Mouse (Mus musculus) limb, embryonic 12.5 days (tissue): Measurements from ENCODE around the gene Hyal3. TPM values are rescaled to one million over a fixed set of nuclear protein-coding genes. Genes with fewer than 3 reads are reported as not detected.

Source experiments
- ATAC-seq: fragments of 200-750 bp; cut with Nextera tagmentation; 2 replicates; pipeline ENCODE4 v1.8.0; 2017; ENCODE audit warnings: low read depth, moderate TSS enrichment; ENCODE audit not compliant: insufficient number of reproducible peaks, insufficient read depth, low FRiP score, low TSS enrichment
- H3K27ac ChIP-seq: fragments of 300-500 bp; sonication (generic); 2 replicates; pipeline ENCODE4 v1.5.1; 2016; ENCODE audit warnings: mild to moderate bottlenecking, moderate library complexity
- H3K27me3 ChIP-seq: fragments of 300-500 bp; sonication (generic); 2 replicates; pipeline ENCODE4 v1.6.1; 2016; ENCODE audit warnings: mild to moderate bottlenecking, moderate library complexity
- H3K36me3 ChIP-seq: fragments of 300-500 bp; sonication (generic); 2 replicates; pipeline ENCODE4 v1.6.1; 2016; ENCODE audit warnings: mild to moderate bottlenecking, moderate library complexity
- H3K4me1 ChIP-seq: fragments of 300-500 bp; sonication (generic); replicated peaks from 2 replicates; pipeline ENCODE4 v1.6.1; 2016
- H3K4me2 ChIP-seq: fragments of 300-500 bp; sonication (generic); 2 replicates; pipeline ENCODE4 v1.6.1; 2016; ENCODE audit warnings: mild to moderate bottlenecking, moderate library complexity
- H3K4me3 ChIP-seq: fragments of 300-500 bp; sonication (generic); replicated peaks from 2 replicates; pipeline ENCODE4 v1.5.1; 2016; ENCODE audit warnings: mild to moderate bottlenecking
- H3K9ac ChIP-seq: fragments of 300-500 bp; sonication (generic); replicated peaks from 2 replicates; pipeline ENCODE4 v1.6.1; 2016; ENCODE audit warnings: mild to moderate bottlenecking, moderate library complexity
- H3K9me3 ChIP-seq: fragments of 300-500 bp; sonication (generic); 2 replicates; pipeline ENCODE4 v1.6.1; 2016; ENCODE audit warnings: mild to moderate bottlenecking, moderate library complexity
- WGBS: fragments of 180-500 bp; shearing (Covaris S2); methylation state at CpG from one replicate; pipeline ENCODE4 v1.1.7; 2016; 5-methylcytosine and 5-hydroxymethylcytosine counted together
- polyA plus RNA-seq: library from polyadenylated mRNA; unstranded; fragments of >200 nt; fragmentation: Nextera tagmentation; extraction: Ambion mirVana; gene quantifications from 2 replicates; pipeline ENCODE4 v1.2.1, GENCODE M21; 2016

Hyal3 gene
- polyA plus RNA-seq, 1 experiment from 2014 or later, result 1.4 TPM

DNA sequence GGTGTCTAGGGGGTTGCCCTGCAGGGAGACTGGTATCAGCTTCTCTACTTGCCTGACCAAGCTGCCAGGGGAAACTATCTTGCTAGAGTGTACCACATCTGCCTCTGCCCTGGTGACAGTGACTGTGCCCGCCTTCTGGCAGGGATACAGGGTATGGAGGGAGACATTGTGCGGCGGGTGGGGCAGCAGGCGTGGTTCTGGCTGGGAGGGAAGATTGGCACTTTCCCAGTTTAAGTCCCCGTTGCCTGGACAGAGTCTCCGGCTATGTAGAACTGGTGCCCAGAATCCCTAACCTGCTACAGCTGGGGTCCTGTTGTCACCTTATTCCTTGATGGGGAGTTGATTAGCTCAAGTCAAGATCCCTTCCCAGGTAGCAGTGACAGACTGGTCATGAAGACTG is 51.9 kb downstream of the Hyal3 start:
- Histone ChIP-seq H3K27ac (peak overlapping the region; percentile 94), H3K9me3 (no peaks in the 10 kb centered on the region), H3K27me3 (no peaks in the 10 kb centered on the region), H3K36me3 (peaks cover 23% of the 10 kb centered on the region), H3K4me3 (peak overlapping the region; percentile 78), H3K9ac (peak overlapping the region; percentile 90), H3K4me1 (peaks cover 77% of the 10 kb centered on the region), H3K4me2 (peak overlapping the region; percentile 100)
- ATAC-seq, result no peak
- 75% methylated on average over 6 of the region's 6 CpGs for WGBS

DNA sequence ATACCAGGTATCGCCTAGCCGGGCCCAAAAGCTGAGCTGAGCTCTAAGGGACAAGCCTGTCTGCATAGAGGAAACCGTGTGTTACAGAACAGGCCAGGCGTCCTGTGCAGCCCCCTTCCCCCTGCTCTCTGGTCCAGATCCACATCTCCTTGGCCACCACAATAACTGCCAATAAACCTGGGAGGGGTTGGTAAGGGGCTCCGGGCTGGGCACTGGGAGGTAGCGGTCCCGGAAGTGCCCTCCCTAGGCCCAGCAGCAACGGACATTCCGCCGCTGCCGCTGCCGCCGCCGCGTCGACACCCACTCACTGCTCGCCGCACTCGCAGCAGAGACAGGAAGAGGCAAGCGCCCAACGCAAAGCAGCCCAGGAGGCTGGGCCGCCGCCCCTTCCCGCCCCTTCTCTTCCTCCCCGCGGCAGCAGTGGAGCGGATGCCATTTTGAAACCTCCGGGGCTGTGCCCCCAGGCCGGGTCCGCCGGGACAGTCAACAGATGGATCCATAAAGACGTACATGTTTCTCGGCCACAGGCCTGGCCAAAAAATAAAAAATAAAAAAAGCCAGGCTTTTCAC is 52.6 kb downstream of the Hyal3 start:
- peaks cover 16% of the 10 kb centered on the region for H3K36me3 ChIP-seq
- H3K27ac ChIP-seq, result peak overlapping the region; percentile 94
- no peak for ATAC-seq
- under 1% methylated on average over 33 of the region's 33 CpGs for WGBS
- no peaks in the 10 kb centered on the region for H3K27me3 ChIP-seq
- H3K9ac ChIP-seq, result peak overlapping the region; percentile 90
- H3K4me2 ChIP-seq, result peak overlapping the region; percentile 100
- peak overlapping the region; percentile 78 for H3K4me3 ChIP-seq
- no peaks in the 10 kb centered on the region for H3K9me3 ChIP-seq
- H3K4me1 ChIP-seq, result peaks cover 72% of the 10 kb centered on the region

DNA sequence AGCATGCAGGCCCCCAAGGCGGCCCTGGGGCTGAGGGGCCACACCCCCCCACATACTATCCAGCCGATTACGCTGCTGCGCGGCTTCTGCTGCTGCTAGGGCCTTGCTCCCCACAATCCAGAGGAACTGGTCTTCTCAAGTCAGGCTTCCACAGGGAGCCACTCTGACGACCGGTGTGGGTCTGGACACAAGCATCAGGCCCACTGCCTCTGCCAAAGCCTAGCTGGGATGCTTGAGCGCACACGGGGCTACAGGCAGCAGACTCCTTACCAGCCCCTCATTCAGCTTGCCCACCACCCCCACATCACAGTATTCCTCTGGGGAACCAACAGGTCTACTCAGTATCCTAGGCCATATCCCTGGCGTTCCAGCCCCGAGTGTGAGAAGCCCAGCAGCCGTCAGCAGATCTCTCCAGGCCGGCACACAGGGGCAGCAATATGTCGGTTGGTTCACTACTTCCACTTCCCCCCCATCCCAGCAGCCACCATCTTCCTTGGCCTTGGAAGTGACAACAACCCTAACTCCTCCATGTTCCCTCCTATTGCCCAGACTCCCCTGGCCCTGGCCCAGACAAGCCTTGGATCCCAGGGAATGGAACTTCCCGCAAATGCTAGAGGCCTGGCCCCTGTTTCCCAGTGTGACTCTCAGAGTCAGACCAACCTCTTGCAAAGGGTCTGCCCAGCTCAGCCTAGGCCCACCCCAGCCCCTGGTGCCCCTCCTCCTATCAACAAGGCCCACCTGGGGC is 53.2 kb downstream of the Hyal3 start:
- Histone ChIP-seq H3K36me3 (peaks cover 10% of the 10 kb centered on the region; the same call in 1 of the 2 replicates), H3K4me1 (peaks cover 65% of the 10 kb centered on the region), H3K4me3 (peak overlapping the region; percentile 78), H3K27me3 (no peaks in the 10 kb centered on the region), H3K27ac (peak overlapping the region; percentile 94), H3K4me2 (peak overlapping the region; percentile 100), H3K9ac (peak overlapping the region; percentile 90), H3K9me3 (no peaks in the 10 kb centered on the region)
- 3% methylated on average over 15 of the region's 15 CpGs for WGBS
- no peak for ATAC-seq

DNA sequence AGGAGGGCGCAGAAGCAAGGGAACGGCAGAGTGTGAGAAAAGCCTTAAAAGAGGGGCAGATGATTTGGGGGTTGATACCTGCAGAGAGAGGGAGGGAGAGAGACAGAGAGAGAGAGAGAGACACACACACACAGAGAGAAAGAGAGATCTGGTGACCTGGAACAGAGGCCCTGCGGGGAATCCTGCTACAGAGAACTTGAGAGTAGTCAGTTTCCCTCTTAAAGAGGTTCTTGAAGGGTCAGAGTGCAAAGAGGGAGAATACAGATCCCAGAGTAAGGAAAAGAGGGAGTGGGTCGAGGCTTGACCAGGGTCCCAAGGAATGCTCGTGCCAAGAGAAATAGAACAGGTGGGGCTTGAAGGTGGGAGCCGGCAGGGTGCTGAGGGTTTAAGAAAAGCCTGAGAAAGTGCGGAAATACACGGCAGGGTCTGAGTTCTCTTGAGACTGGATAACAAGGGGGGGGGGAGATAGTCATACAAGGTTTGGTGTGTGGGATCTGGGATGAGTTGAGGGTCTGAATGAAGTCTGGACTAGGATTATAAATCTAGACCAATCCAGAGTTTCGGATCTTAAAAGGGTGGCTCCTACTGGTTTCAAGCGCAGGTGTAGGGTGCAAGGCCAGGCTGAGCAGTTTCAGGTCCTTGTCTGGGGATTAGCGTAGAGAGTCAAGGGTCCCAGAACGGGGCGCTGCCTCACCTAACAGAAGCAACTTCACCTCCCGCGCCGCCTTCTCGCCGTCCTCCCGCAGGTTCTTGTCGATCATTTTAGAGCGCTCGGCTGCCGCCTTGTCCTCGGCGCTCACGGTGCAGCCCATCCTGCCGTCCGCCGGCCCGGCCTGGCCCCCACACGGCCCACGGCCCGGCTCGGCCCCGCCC is 54.0 kb downstream of the Hyal3 start:
- ATAC-seq, result no peak
- Histone ChIP-seq H3K9me3 (no peaks in the 10 kb centered on the region), H3K36me3 (peaks cover 6% of the 10 kb centered on the region; the same call in 1 of the 2 replicates), H3K4me1 (peaks cover 57% of the 10 kb centered on the region), H3K4me2 (peak overlapping the region; percentile 100), H3K4me3 (peak overlapping the region; percentile 78), H3K27ac (peak overlapping the region; percentile 94), H3K27me3 (no peaks in the 10 kb centered on the region), H3K9ac (peak overlapping the region; percentile 90)
- WGBS, result 1% methylated on average over 35 of the region's 35 CpGs

DNA sequence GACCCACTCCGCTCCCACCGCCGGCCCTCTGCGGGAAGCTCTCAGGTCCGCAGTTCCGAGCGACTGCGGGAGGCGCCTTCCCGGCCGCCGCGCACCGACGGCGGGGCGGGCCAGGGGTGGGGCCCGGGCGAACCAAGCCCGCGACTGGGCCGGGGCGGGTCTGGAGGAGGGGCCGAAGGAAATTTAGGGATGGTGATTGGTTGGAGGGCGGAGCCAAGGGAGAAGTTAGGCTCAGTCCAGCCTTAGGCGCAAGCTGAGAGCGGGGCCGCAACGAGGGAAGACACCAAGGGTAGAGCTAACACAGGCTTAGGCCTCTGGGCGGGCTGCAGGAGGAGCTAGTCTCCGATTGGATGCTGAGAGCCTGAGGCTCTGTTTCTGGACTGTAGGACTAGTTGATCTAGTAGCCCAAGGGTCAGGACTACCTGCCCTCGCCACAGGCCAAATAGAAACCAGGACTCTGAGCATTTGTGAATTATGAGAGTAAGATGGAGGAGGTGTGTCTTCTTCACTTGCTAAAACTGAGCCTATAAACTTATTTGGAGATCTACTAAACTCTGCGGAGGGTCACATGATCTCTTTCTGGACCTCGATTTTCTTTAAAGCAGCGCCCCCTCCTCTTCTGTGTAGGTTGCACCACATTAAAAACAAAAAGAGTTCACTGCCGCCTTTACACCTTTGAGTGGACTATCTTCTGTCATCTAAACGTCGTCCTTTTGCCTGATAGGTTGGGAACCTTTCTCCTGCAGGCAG is 54.8 kb downstream of the Hyal3 start, which contains the start of gene Gnai2:
Gene Gnai2 (minus strand): TSS at position 89 of the 750 bp plus-strand sequence.
- peak within 1 kb of the TSS; percentile 100 for H3K4me2 ChIP-seq
- H3K4me3 ChIP-seq, result peak within 1 kb of the TSS; percentile 78
- no peaks in the 10 kb centered on the region for H3K9me3 ChIP-seq
- peaks cover 50% of the 10 kb centered on the region for H3K4me1 ChIP-seq
- peak within 1 kb of the TSS; percentile 94 for H3K27ac ChIP-seq
- H3K36me3 ChIP-seq, result peaks cover 6% of the 10 kb centered on the region; the same call in 1 of the 2 replicates
- no peaks in the 10 kb centered on the region for H3K27me3 ChIP-seq
- peak within 1 kb of the TSS; percentile 90 for H3K9ac ChIP-seq
- 4% methylated on average over 38 of the region's 38 CpGs for WGBS
- peak; percentile 96 for ATAC-seq

Other genes starting within 250 kb of the Hyal3 start
- 10.6 and 11.6 TPM in 2 replicates for gene Hemk1, start 242.5 kb upstream of the Hyal3 start, polyA plus RNA-seq
- 0.81 and 1.4 TPM in 2 replicates for gene 6430571L13Rik, start 240.2 kb upstream of the Hyal3 start, polyA plus RNA-seq
- 0.37 and 0.49 TPM in 2 replicates for gene Cacna2d2, start 181.2 kb upstream of the Hyal3 start, polyA plus RNA-seq
- 47.0 and 47.7 TPM in 2 replicates for gene Tmem115, start 46.9 kb upstream of the Hyal3 start, polyA plus RNA-seq
- 15.3 and 15.6 TPM in 2 replicates for gene Cyb561d2, start 38.6 kb upstream of the Hyal3 start, polyA plus RNA-seq
- gene Nprl2, start 38.6 kb upstream of the Hyal3 start, polyA plus RNA-seq, result 38.6 and 40.1 TPM in 2 replicates
- gene Zmynd10, start 33.5 kb upstream of the Hyal3 start, polyA plus RNA-seq, result 1.2 and 1.7 TPM in 2 replicates
- gene Rassf1, start 29.3 kb upstream of the Hyal3 start, polyA plus RNA-seq, result 59.8 and 64.8 TPM in 2 replicates
- gene Tusc2, start 17.6 kb upstream of the Hyal3 start, polyA plus RNA-seq, result 50.6 and 52.6 TPM in 2 replicates
- gene Hyal2, start 12.9 kb upstream of the Hyal3 start, polyA plus RNA-seq, result 127 and 128 TPM in 2 replicates
- gene Hyal1, start 3.9 kb upstream of the Hyal3 start, polyA plus RNA-seq, result 13.7 and 14.9 TPM in 2 replicates
- gene Naa80, start 1.9 kb upstream of the Hyal3 start, polyA plus RNA-seq, result 14.3 and 16.1 TPM in 2 replicates
- gene Ifrd2, start 6.8 kb downstream of the Hyal3 start, polyA plus RNA-seq, result 38.5 and 40.2 TPM in 2 replicates
- 8.1 and 9.1 TPM in 2 replicates for gene Sema3b, start 28.4 kb downstream of the Hyal3 start, polyA plus RNA-seq
- gene Gnai2, start 54.5 kb downstream of the Hyal3 start, polyA plus RNA-seq, result 400 and 416 TPM in 2 replicates
- 3.5 and 5.0 TPM in 2 replicates for gene Slc38a3, start 88.7 kb downstream of the Hyal3 start, polyA plus RNA-seq
- gene Gnat1, start 98.9 kb downstream of the Hyal3 start, polyA plus RNA-seq, result 2.1 and 2.2 TPM in 2 replicates
- 47.6 and 53.5 TPM in 2 replicates for gene Sema3f, start 129.7 kb downstream of the Hyal3 start, polyA plus RNA-seq
- gene Rbm5, start 190.2 kb downstream of the Hyal3 start, polyA plus RNA-seq, result 232 and 239 TPM in 2 replicates